Mouse (Mus musculus) embryonic fibroblast, embryonic 13.5 days (primary cell): ENCODE results near the gene Ttc12.

Experiments used
- CTCF ChIP-seq: IDR thresholded peaks from 2 replicates; pipeline ENCODE4 v1.5.1; 2011; ENCODE audit warnings: mild to moderate bottlenecking, control low read depth, low read length, moderate library complexity, borderline replicate concordance; ENCODE audit not compliant: insufficient read depth
- POLR2A ChIP-seq: IDR thresholded peaks from 2 replicates; pipeline ENCODE4 v1.6.1; 2011; ENCODE audit warnings: low read depth, mild to moderate bottlenecking, control low read depth, low read length, moderate library complexity

- TF ChIP-seq POLR2A (no peak), CTCF (no peak)
Measured at GRCm38 (mm10) chr9:49507829-49508585, 22.0 kb upstream of the Ttc12 start.
